Mouse (Mus musculus) adrenal gland, adult 18-20 months (tissue): ENCODE data around the gene Ube4a. TPM values are rescaled to one million over a fixed set of nuclear protein-coding genes. Genes with fewer than 3 reads are reported as not detected.

ENCODE experiments used
- DNase-seq, 2 experiments: peaks; one replicate each; pipeline ENCODE4 v3.0.0; 2021 to 2022; ENCODE audit warnings: low spot score in 2 of 2
- long read RNA-seq, 2 experiments: library from polyadenylated mRNA; stranded (forward); transcript quantifications; one replicate each; pipeline ENCODE4 v2.0.0; 2021
- total RNA-seq, 2 experiments: library from RNA; stranded (reverse); gene quantifications; 1 replicate in 1 of 2; 2 replicates in 1 of 2; pipeline ENCODE4 v1.2.3; 2021

Gene Ube4a
- 100 to 1,000 TPM in 1 of 2 experiments, 10 to 100 TPM in 1; 85.6 to 103 TPM for total RNA-seq
- long read RNA-seq, experiment 1, partial matches to known transcripts, result 1 of 5 reads
- long read RNA-seq, experiment 1, other reads (novel, unspliced or antisense), result 4 of 5 reads
- long read RNA-seq, experiment 2, partial matches to known transcripts, result 2 of 3 reads
- long read RNA-seq, experiment 2, other reads (novel, unspliced or antisense), result 1 of 3 reads

GRCm38 (mm10) chr9:44965126-44965832, at the start of gene Ube4a:
Gene Ube4a (minus strand): TSS chr9:44965600.
- DNase-seq, result peak; percentile 100

- DNase-seq, result no peak
Observed at GRCm38 (mm10) chr9:45014879-45015278, 49.5 kb upstream of the Ube4a start.

GRCm38 (mm10) chr9:45011291-45011690, 45.9 kb upstream of the Ube4a start:
- DNase-seq, result no peak

GRCm38 (mm10) chr9:45010461-45010860, 45.1 kb upstream of the Ube4a start:
- DNase-seq, result no peak

- DNase-seq, result no peak
Observed at GRCm38 (mm10) chr9:45009180-45010078, 44.0 kb upstream of the Ube4a start, which contains the start of gene Cd3e. Gene Cd3e (minus strand): TSS chr9:45009627.

- DNase-seq, result no peak
Observed at GRCm38 (mm10) chr9:45008342-45008741, 42.9 kb upstream of the Ube4a start.

GRCm38 (mm10) chr9:45007404-45007803, 42.0 kb upstream of the Ube4a start:
- no peak for DNase-seq

GRCm38 (mm10) chr9:45000249-45000648, 34.8 kb upstream of the Ube4a start:
- no peak for DNase-seq

GRCm38 (mm10) chr9:44999776-45000175, 34.4 kb upstream of the Ube4a start:
- no peak for DNase-seq

- no peak for DNase-seq
Observed at GRCm38 (mm10) chr9:44999171-44999570, 33.8 kb upstream of the Ube4a start.

- DNase-seq, result no peak
Observed at GRCm38 (mm10) chr9:44998138-44998537, 32.7 kb upstream of the Ube4a start.

- no peak for DNase-seq
Observed at GRCm38 (mm10) chr9:44996590-44996989, 31.2 kb upstream of the Ube4a start.

- no peak for DNase-seq
Observed at GRCm38 (mm10) chr9:44994962-44995361, 29.6 kb upstream of the Ube4a start.

GRCm38 (mm10) chr9:44993268-44993667, 27.9 kb upstream of the Ube4a start:
- DNase-seq, result no peak

GRCm38 (mm10) chr9:44992271-44992670, 26.9 kb upstream of the Ube4a start:
- DNase-seq, result no peak

- no peak for DNase-seq
Observed at GRCm38 (mm10) chr9:44991821-44992220, 26.4 kb upstream of the Ube4a start.

- no peak for DNase-seq
Observed at GRCm38 (mm10) chr9:44986976-44987375, 21.6 kb upstream of the Ube4a start.

- no peak for DNase-seq
Observed at GRCm38 (mm10) chr9:44986242-44986781, 20.9 kb upstream of the Ube4a start.

GRCm38 (mm10) chr9:44985721-44986161, 20.3 kb upstream of the Ube4a start:
- DNase-seq, result no peak

- DNase-seq, result no peak
Observed at GRCm38 (mm10) chr9:44983001-44983400, 17.6 kb upstream of the Ube4a start.

- DNase-seq, result no peak
Observed at GRCm38 (mm10) chr9:44982531-44982930, 17.1 kb upstream of the Ube4a start.
